Mouse (Mus musculus) bone marrow macrophage, adult 2 months (primary cell): Measurements from ENCODE around the gene Slc7a4.

Source experiments
- CTCF ChIP-seq: IDR thresholded peaks from 2 replicates; pipeline ENCODE4 v1.5.1; 2012; ENCODE audit warnings: low read depth, mild to moderate bottlenecking, low read length, moderate library complexity
- POLR2A ChIP-seq: IDR thresholded peaks from 2 replicates; pipeline ENCODE4 v1.6.1; 2012; ENCODE audit warnings: mild to moderate bottlenecking, low read depth, low read length, borderline replicate concordance

DNA sequence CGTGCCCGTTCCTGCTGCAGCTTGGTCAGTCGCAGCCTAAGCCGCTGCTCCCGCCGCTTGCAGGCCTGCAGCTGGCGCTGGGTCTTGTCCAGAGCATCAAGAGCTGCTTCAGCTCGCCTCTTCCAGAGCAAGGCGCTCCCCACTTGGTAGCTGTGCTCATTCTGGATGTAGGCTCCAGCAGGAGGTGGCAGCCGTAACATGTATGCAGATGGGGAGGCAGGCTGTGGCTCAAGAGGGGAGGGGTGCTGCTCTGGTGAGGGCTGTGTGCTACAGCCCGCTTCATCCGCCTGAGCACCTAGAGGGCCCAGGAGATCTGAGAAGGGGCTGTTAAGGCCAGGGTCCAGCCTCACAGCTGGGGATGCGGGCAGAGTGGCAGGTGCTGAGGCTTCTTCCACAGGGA lies 54.7 kb downstream of the Slc7a4 start:
- TF ChIP-seq CTCF: no peak
- TF ChIP-seq POLR2A: no peak
